Mouse (Mus musculus): ENCODE measurements around the gene Chchd3. TPM values are rescaled to one million over a fixed set of nuclear protein-coding genes. Genes with fewer than 3 reads are reported as not detected.

The Chchd3 gene
- polyA plus RNA-seq, 3 experiments from 2014 or later, result 94.5 to 119 (median 110) TPM

DNA sequence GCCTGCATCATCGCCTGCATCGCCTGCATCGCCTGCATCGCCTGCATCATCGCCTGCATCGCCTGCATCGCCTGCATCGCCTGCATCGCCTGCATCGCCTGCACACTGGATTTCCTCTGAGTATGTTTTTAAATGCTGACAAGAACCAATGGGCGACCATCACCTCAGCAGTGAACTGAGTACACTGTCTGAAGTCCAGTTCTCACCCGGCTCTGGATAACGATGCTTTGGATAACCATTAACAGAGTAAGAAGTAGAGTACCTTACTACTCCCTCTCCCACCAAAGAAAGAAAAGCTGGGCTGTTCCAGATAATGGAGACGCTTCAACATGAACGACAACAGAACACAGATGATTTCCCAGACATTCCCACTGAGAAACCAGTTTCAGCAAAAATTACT lies 58.8 kb downstream of the Chchd3 start:
- ATAC-seq, result no peak

GRCm38 (mm10) chr6:32996597-32996996 lies 63.5 kb downstream of the Chchd3 start:
- no peak for ATAC-seq

- no peak for ATAC-seq
Observed at GRCm38 (mm10) chr6:32993847-32994246, 66.2 kb downstream of the Chchd3 start.

- ATAC-seq, result no peak
Observed at GRCm38 (mm10) chr6:32990061-32990633, 69.9 kb downstream of the Chchd3 start.

DNA sequence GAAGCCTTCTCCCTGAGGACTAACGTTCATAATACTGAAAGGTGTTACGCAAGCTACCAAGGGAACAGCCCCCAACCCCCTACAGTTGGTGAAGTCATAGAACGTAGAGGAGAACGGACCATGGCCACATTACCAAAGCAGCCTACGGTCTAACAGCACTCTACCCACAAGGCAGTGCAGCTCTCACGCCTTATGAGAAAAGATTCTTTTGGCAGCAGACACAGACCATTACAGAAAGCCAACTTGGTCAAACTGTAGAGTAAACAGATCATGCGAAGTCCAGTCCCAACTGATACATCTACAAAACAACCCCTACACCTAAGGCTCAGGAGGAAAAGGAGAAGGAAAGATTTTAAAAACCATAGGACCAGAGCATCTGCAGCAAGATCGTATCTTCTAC lies 71.5 kb downstream of the Chchd3 start:
- no peak for ATAC-seq

DNA sequence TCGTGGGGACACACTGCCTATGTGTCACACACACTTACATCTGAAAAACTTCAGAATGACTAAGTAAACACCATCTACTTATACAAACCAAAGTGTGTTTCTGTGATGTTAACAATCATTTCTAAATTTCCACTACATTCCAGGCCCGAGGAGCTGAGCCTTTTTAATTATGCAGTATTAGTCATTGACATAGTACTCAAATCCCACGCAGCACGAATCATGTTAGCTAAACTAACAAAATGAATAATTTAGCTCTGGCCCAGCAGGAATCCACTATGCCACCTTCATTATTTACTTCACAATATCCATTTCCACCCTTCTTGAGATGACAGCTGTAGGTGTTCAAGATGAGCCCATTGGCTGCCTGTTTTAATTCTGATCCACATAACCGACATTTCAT lies 76.2 kb downstream of the Chchd3 start:
- ATAC-seq, result no peak

GRCm38 (mm10) chr6:32981253-32981652 lies 78.8 kb downstream of the Chchd3 start:
- ATAC-seq, result no peak

DNA sequence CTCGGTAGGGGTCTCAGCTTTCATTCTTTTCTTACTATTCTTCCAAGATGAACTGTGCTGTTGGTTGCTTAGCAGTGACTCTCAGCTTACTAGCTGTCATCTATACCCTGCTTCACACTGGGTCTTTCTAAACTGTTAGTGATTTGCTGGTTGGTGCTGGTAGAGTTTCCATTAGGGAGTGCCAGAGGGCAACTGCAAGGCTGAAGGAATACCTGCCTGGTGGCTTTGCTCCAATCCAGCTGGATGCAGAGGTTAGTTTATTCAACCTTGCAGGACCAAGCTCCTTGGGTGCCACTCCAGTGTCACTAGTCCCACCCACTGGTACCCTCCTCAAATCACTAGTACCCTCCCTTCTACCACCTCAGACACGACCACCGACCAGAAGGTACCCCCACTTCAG lies 81.2 kb downstream of the Chchd3 start:
- no peak for ATAC-seq

DNA sequence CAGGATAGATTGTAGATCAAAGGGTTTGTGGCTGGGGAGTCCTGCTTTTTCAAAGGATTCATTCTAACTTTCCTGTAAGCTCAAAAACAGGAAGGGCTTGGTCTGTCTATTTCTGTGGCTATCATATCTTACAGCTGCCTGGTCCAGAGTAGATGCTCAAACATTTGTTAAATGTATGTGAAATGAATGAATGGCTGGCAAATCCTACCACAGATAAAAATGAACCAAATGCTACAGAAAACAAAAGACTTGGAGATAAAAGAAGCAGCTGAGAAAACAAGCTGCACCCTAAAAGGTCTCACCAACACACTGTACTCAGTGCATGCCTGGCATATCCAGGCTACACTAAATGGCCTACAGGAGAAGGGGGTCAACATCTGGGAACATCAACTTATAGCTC lies 88.1 kb downstream of the Chchd3 start:
- no peak for ATAC-seq

DNA sequence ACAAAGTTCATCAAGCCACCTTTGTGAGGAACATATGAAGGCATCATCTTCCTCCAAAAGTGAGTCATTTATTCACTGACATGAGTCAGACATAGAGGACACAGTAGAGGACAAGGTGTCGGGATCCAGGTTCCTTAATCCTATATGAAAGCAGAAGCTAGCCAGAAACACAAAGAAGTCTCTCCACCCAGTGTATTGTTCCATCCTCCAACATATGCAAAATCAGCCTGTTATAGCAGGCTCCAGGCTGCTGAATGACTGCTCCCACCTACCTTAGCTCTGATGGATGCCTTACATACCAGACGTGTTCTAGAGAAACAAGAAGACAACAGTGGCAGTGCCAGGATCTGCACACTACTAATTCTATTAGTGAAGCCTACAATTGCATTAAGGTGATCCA lies 91.1 kb downstream of the Chchd3 start:
- ATAC-seq, result no peak

- no peak for ATAC-seq
Observed at GRCm38 (mm10) chr6:32962048-32962447, 98.0 kb downstream of the Chchd3 start.

DNA sequence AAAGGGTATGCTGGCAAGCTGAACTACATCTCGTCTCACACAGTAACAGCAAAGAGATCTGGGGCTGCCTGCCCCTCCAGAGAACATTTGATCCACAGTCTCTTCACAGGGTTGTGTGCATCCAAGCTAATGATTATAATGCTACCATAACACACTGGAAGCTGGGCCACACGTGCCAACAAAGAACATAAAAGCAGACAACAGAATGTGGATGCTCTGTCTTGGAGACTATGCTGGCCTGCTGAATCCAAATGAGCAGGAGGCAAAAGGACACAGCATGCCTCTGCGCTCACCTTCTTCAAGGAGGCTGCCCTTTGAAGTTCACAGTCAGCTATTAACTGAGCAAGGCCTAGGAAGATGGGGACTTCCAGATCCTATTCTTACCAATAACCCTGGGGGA lies 98.6 kb downstream of the Chchd3 start:
- ATAC-seq, result no peak

DNA sequence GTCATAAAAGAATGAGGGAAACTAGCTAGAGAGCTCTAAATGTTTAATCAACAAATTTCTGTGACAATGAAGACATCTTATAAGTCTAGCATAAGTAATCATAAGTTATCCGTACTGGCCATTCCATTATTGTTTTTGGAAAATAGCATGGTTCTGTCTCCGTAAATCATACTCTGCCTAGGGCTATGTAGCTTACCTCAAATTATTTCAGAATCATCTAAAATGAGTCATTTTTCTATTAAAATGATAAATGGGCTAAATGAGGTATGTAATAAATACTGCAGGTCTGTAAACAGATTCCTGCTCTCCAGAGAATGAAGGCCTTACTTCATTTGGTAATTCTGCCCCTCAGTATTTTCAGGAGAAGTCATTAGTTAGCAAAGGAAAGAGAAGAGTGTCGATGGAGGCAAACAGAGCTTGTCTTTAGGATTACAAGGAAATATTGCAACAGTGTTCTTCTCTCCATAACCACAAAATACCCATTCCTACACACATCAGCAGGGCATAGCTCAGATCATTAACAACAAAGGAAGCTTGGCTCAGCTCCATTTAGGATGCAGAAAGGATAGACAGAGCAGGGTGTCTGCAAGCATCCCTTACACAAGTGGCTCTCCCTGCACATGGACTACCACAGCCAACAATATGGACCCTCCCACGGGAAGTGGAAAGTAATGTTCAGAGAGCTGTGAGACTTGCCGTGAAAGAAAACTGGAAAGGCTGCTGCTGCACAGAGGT lies 100.1 kb downstream of the Chchd3 start:
- ATAC-seq, result no peak

DNA sequence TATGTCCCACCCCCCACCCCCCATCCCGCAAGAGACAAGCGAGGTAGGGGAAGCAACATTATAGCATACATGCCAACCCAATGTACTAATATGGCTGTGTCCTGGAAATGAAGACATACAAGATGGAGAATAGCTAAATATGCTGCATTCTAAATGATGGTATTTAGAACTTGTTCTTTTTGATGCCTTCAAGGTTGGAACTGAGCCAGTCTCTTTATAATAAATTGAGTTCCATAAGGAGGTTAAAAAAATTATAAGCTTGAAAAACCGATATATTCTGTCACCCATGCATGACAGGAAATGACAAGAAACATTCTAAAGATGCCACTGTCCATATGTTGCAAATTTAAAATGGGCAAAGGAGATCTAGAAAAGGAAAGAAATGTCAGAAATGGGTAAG lies 104.6 kb downstream of the Chchd3 start:
- ATAC-seq, result no peak

- no peak for ATAC-seq
Observed at GRCm38 (mm10) chr6:32950973-32951372, 109.1 kb downstream of the Chchd3 start.

DNA sequence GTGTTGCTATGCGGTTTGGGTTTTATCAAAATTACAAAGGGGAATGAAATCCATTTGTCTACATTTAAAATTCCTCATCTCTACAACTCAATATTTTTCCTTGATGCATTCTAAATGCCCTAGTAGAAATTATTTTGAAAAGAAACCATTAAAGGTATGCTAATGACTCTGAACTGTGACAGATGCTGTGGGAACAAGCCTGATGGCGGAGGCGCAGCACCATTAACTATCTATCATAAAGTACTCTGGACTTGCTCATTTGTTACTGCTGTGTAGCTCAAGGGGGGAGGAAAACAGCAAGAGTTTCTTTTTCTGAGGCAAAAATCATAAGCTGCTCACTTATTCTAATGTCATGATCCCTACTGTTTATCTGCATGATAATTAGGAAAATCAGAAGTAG lies 110.4 kb downstream of the Chchd3 start:
- no peak for ATAC-seq

DNA sequence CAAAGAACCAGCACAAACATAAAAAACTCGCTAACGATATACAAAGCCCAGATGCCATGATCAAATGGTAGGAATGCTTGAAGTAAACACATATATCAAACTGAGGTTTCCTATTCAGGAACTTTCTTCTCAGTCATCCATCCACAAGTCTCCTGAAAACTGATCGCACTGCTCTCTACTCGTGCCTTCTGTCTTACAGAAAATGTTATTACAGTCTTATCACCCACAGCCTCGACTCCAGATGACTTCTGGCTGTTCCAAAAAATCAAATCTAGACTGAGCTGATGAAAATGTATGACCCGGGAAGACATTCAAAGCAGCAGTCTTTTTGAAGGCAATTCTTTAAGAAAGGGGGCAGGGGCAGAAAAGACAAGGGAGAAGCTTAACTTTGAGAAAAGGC lies 112.8 kb downstream of the Chchd3 start:
- no peak for ATAC-seq

- no peak for ATAC-seq
Observed at GRCm38 (mm10) chr6:32944956-32945355, 115.1 kb downstream of the Chchd3 start.

DNA sequence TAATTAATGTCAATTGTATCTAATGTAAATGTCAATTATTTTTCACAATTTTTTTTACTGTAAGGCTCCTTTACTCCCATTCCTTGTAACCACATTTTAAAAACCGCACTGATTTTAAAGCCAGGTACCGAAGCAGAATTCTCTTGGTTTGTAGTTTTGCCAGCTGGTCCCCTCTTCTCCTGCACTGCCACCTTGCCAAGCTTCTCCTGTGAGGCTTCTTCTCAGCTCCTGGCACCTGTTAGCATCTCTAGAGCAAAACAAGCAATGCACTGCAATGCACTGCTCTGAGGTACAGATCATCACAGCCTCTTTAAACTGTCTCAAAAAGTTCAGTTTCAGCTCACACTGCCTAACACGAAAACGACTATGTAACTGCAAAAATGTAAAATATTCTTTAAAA lies 116.4 kb downstream of the Chchd3 start:
- no peak for ATAC-seq

DNA sequence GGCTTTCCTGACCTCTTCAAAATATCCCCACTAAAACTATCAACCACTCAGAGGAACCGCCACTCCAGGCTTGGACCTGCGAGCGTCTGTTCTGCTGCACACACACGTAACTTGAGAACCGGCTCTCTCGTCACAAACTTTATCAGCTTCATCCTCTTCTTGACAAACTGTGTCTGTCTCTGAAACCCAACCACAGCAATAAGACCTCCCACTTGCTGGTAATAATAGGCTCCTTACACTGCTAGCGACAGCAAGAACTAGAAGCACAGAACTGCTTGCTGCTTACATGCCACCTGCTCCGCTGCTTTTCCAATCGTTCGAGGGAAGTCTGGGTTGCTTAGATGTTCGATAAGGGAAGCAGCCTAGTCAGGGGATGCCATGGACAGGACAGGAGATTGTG lies 119.8 kb downstream of the Chchd3 start:
- no peak for ATAC-seq

DNA sequence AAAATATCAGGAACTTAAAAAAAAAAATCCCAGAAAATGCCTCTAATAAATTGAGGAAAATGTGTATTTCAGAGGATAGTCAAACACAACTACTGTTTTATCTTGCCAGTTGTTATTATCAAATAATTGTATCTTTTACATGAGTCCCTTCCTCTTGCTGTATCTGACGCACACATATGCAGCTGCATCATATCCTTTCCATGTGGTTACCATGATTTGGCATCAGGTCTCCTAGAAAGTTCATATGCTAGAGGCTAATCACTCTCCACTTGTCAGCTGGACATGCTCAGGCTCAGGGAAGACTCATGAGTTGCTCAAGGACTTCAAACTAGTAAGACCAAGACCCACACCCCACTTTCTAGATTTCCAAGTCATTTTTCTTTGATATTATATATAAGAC lies 122.4 kb downstream of the Chchd3 start:
- ATAC-seq, result no peak

DNA sequence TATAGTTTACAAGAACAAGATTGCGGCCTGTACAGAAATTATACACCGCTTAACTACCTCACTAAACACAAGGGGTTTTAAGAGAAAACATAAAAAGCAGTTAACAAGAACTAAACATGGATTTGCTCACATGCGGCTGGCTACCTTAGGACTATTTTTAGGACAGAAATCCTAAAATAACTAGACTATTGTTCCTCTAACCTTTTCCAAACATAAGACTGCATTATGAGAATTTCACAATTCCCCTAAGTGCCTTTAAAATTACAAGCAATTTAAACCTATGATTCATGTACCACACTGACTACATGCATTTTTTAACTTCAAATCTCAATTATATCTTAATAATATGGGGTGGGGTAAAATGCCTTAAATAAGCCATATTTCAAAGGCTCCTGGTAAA lies 123.3 kb downstream of the Chchd3 start:
- ATAC-seq, result no peak

- ATAC-seq, result no peak
Observed at GRCm38 (mm10) chr6:32936365-32936764, 123.7 kb downstream of the Chchd3 start.

- no peak for ATAC-seq
Observed at GRCm38 (mm10) chr6:32935576-32935975, 124.5 kb downstream of the Chchd3 start.

Measured in inflammation-experienced regulatory T-cells, adult 6 months (primary cell).